Mouse (Mus musculus) splenic B cell, adult 2 months (primary cell): ENCODE measurements around the gene A4gnt.

ENCODE experiments used
- DNase-seq: peaks from one replicate; pipeline ENCODE4 v3.0.0-alpha.2; 2011; ENCODE audit warnings: low read depth, low spot score
- H3K27me3 ChIP-seq: 2 replicates; pipeline ENCODE4 v1.6.1; 2012; ENCODE audit warnings: mild to moderate bottlenecking, low read length, moderate library complexity, mixed read lengths; ENCODE audit not compliant: control insufficient read depth, poor library complexity, insufficient read depth, severe bottlenecking
- H3K36me3 ChIP-seq: 2 replicates; pipeline ENCODE4 v1.6.1; 2012; ENCODE audit warnings: mild to moderate bottlenecking, low read length, moderate library complexity, mixed read lengths; ENCODE audit not compliant: control insufficient read depth, poor library complexity, insufficient read depth, severe bottlenecking

A4gnt gene

DNA sequence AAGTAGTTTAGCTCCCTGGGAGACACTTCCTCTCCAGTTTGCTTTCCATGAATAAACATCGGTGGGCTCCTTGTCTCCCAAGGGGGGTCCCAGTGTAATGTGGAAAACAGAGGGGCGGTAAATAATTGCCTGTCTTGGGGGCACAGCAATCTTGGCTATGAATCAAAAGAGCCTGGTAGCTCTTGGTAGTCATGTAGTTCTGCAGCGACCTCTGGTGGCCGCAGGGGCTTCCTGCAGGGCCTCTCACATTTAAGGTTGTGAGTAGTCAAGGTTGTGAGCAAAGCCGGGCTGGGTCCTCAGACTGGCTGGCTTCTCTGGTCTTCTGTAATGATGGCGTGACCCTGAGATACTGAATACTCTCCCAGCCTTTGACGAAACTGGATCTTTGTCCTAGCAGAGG, 50.1 kb downstream of the A4gnt start:
- peak; percentile 38 for DNase-seq
- Histone ChIP-seq H3K36me3 (no peaks in the 10 kb centered on the region), H3K27me3 (no peaks in the 10 kb centered on the region)

DNA sequence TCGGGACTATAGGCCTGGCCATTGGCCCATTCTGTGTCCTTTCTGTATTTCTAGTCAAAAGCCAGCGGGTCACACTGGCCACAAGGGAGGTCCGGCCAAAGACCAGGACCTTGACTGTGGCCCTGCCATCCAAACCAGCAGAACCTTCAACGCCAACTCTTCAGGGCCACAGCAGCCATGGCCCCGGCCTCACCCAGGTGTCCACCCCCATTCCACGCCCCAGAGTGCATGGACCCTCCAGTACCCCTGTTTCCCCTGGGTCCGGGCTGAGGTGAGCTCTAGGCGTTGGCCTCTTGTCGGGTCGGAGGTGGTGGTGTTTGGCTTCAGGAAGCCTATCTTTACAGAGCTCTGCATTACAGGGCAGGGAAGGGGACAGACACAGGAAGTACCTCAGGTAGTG, 50.6 kb downstream of the A4gnt start:
- DNase-seq, result no peak
- H3K36me3 ChIP-seq, result no peaks in the 10 kb centered on the region
- no peaks in the 10 kb centered on the region for H3K27me3 ChIP-seq

DNA sequence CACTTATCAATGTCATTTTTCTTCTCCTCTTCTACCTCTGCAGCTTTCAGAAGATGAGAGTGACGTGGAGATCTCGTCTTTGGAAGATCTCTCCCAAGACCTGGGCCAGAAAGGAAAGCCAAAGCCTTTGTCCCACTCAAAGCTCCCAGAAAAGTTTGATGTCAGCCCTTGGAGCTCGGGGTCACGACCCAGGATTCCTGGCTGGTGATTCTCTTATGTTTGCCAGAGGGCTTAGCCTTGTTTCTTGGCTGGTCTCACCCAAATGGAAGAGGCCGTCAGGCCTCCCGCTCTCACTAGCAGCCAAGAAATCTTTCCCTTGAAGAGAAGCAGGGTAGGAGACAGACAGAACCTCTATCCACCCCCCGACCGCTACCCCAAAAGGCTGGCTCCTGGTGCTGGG, 55.3 kb downstream of the A4gnt start:
- Histone ChIP-seq H3K27me3 (no peaks in the 10 kb centered on the region), H3K36me3 (no peaks in the 10 kb centered on the region)
- DNase-seq, result no peak

DNA sequence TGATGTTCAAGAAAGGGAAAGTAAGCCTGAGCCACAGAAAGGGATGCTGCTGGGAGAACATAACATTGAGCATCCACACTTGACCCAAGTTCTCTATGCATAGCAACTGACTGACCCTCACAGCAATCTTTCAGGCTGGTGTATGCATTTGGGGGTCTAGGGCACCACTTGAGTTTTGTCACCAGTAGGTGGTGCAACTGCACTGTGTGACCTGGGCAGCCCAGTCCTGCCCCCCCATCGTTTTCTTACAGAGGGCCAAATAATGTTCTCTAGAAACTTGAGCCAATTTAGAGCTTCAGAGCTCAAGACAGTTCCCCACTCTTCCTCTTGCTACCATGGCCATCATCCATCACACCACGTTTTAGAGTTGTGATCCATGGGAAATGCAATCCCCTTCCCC, 59.3 kb downstream of the A4gnt start:
- no peaks in the 10 kb centered on the region for H3K27me3 ChIP-seq

More for the DNA sequence above, 59.3 kb downstream of the A4gnt start:
- DNase-seq, result no peak
- H3K36me3 ChIP-seq, result no peaks in the 10 kb centered on the region
